Mouse (Mus musculus) lung, postnatal 0 days (tissue): Measurements from ENCODE around the gene Tmem40.

Source experiments
- CTCF ChIP-seq: IDR thresholded peaks from 2 replicates; pipeline ENCODE4 v1.5.1; 2016; ENCODE audit warnings: antibody characterized with exemption, mild to moderate bottlenecking
- EP300 ChIP-seq: IDR thresholded peaks from 2 replicates; pipeline ENCODE4 v1.6.1; 2016; ENCODE audit warnings: antibody characterized with exemption, mild to moderate bottlenecking, control low read depth

GRCm38 (mm10) chr6:115760982-115761381, 1.2 kb downstream of the Tmem40 start:
- TF ChIP-seq CTCF (no peak), EP300 (no peak)
